Mouse (Mus musculus) intestine, embryonic 15.5 days (tissue): Measurements from ENCODE around the gene Eqtn. TPM values are rescaled to one million over a fixed set of nuclear protein-coding genes. Genes with fewer than 3 reads are reported as not detected.

Source experiments
- ATAC-seq: fragments of 200-750 bp; cut with Nextera tagmentation; 2 replicates; pipeline ENCODE4 v1.8.0; 2017; ENCODE audit warnings: moderate TSS enrichment, moderate library complexity
- H3K27ac ChIP-seq: fragments of 300-500 bp; sonication (generic); 2 replicates; pipeline ENCODE4 v1.5.1; 2015; ENCODE audit warnings: mild to moderate bottlenecking, inconsistent platforms
- H3K27me3 ChIP-seq: fragments of 300-500 bp; sonication (generic); replicated peaks from 2 replicates; pipeline ENCODE4 v1.6.1; 2015; ENCODE audit warnings: inconsistent platforms
- H3K36me3 ChIP-seq: fragments of 300-500 bp; sonication (generic); 2 replicates; pipeline ENCODE4 v1.6.1; 2015; ENCODE audit warnings: inconsistent platforms
- H3K4me1 ChIP-seq: fragments of 300-500 bp; sonication (generic); replicated peaks from 2 replicates; pipeline ENCODE4 v1.6.1; 2015; ENCODE audit warnings: inconsistent platforms
- H3K4me2 ChIP-seq: fragments of 300-500 bp; sonication (generic); replicated peaks from 2 replicates; pipeline ENCODE4 v1.6.1; 2015; ENCODE audit warnings: mild to moderate bottlenecking, inconsistent platforms
- H3K4me3 ChIP-seq: fragments of 300-500 bp; sonication (generic); replicated peaks from 2 replicates; pipeline ENCODE4 v1.5.1; 2015; ENCODE audit warnings: inconsistent platforms
- H3K9ac ChIP-seq: fragments of 300-500 bp; sonication (generic); 2 replicates; pipeline ENCODE4 v1.6.1; 2015; ENCODE audit warnings: inconsistent platforms
- H3K9me3 ChIP-seq: fragments of 300-500 bp; sonication (generic); 2 replicates; pipeline ENCODE4 v1.6.1; 2016; ENCODE audit warnings: inconsistent platforms
- WGBS: fragments of 180-500 bp; shearing (Covaris S2); methylation state at CpG from one replicate; pipeline ENCODE4 v1.1.7; 2015; 5-methylcytosine and 5-hydroxymethylcytosine counted together
- polyA plus RNA-seq: library from polyadenylated mRNA; unstranded; fragments of >200 nt; fragmentation: Nextera tagmentation; extraction: Ambion mirVana; gene quantifications from 2 replicates; pipeline ENCODE4 v1.2.1, GENCODE M21; 2015

Gene Eqtn
- not detected in 2 replicates for polyA plus RNA-seq

GRCm38 (mm10) chr4:94928743-94929142, at the start of gene Eqtn:
TSS of gene Eqtn (minus strand) at chr4:94928843.
- no peak within 1 kb of the TSS for H3K9ac ChIP-seq

GRCm38 (mm10) chr4:94973321-94973720, 44.7 kb upstream of the Eqtn start:
- Histone ChIP-seq H3K4me2 (no peak overlapping the region), H3K27ac (no peak overlapping the region), H3K4me1 (peaks cover 11% of the 10 kb centered on the region), H3K9ac (no peak overlapping the region), H3K27me3 (no peaks in the 10 kb centered on the region), H3K9me3 (no peaks in the 10 kb centered on the region), H3K36me3 (no peaks in the 10 kb centered on the region), H3K4me3 (no peak overlapping the region)
- no peak for ATAC-seq
- 90% methylated on average over 2 of the region's 2 CpGs for WGBS

More at GRCm38 (mm10) chr4:94928743-94929142, at the start of gene Eqtn:
- H3K27ac ChIP-seq: no peak within 1 kb of the TSS
- H3K9me3 ChIP-seq: no peaks in the 10 kb centered on the region
- H3K4me1 ChIP-seq: no peaks in the 10 kb centered on the region
- H3K4me2 ChIP-seq: no peak within 1 kb of the TSS
- H3K4me3 ChIP-seq: no peak within 1 kb of the TSS
- ATAC-seq: no peak
- no peaks in the 10 kb centered on the region for H3K36me3 ChIP-seq
- H3K27me3 ChIP-seq: no peaks in the 10 kb centered on the region

- 81% methylated on average over 3 of the region's 3 CpGs for WGBS
Observed at GRCm38 (mm10) chr4:94952773-94953172, 24.1 kb upstream of the Eqtn start.

DNA sequence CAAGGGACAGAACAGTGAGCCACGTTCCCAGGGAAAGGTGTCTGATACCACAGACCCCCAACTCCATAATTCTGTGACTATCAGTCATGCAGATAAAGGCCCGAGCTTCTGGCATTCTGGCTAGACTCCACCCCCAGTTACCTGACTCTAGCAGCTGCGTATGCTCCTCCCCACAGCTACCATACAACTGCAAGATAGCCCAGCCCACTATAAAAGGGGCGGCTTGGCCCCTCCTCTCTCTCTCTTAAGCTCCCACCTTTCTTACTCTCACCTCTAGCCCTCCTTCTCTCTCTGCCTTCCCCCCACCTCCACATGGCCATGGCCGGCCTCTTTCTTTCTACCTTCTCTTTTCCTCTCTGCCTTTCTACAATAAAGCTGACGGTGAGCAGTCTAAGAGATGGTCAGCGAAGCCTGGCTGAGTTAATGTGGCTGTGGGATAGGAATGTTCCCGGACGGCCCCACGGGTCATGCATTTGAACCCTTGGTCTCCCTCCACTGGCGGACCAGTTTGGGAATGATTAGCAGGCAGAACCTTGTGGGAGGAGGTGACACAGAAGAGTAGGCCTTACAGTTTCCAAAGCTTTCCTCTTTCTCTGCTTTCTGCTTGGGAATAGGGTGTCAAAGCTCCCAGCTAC, 12.7 kb upstream of the Eqtn start:
- no peak overlapping the region for H3K9ac ChIP-seq
- WGBS: 75% methylated on average over 11 of the region's 11 CpGs
- H3K27me3 ChIP-seq: no peaks in the 10 kb centered on the region
- no peak overlapping the region for H3K27ac ChIP-seq
- no peak overlapping the region for H3K4me3 ChIP-seq
- ATAC-seq: no peak
- no peak overlapping the region for H3K4me2 ChIP-seq
- no peaks in the 10 kb centered on the region for H3K9me3 ChIP-seq
- H3K36me3 ChIP-seq: 0 out of 2 replicates have a peak, but pooled peaks cover 9% of the 10 kb centered on the region
- no peaks in the 10 kb centered on the region for H3K4me1 ChIP-seq

More at GRCm38 (mm10) chr4:94952773-94953172, 24.1 kb upstream of the Eqtn start:
- Histone ChIP-seq H3K9me3 (no peaks in the 10 kb centered on the region), H3K9ac (no peak overlapping the region), H3K36me3 (peaks cover 16% of the 10 kb centered on the region; the same call in 1 of the 2 replicates), H3K4me3 (no peak overlapping the region), H3K27me3 (no peaks in the 10 kb centered on the region), H3K4me2 (no peak overlapping the region), H3K4me1 (no peaks in the 10 kb centered on the region), H3K27ac (no peak overlapping the region)
- ATAC-seq: no peak

- Histone ChIP-seq H3K9me3 (no peaks in the 10 kb centered on the region), H3K4me1 (no peaks in the 10 kb centered on the region), H3K27ac (no peak overlapping the region), H3K27me3 (no peaks in the 10 kb centered on the region), H3K4me2 (no peak overlapping the region), H3K9ac (no peak overlapping the region), H3K36me3 (no peaks in the 10 kb centered on the region), H3K4me3 (no peak overlapping the region)
- ATAC-seq: no peak
- 47% methylated on average over 3 of the region's 3 CpGs for WGBS
Observed at GRCm38 (mm10) chr4:94901780-94902179, 26.9 kb downstream of the Eqtn start.

DNA sequence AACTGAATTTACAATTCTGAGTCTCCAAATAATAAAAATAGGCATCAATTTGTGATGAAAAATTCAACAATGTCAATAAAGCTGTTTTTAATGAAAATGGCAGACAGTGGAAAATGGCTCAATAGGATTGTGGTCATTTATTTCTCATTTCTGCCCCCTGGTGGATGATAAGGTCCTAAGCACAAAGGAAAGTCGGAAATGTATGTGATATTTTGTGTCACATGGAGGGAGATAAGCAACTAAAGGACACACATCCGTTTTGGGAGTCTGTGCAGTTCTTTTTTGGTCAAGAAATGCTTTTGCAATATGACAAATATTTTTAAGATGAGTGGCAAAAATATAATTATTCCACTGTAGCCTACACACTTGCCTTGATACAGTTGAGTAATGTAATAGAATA, 27.9 kb downstream of the Eqtn start:
- H3K27me3 ChIP-seq: no peaks in the 10 kb centered on the region
- no peaks in the 10 kb centered on the region for H3K36me3 ChIP-seq
- 31% methylated on average over 2 of the region's 2 CpGs for WGBS
- H3K4me1 ChIP-seq: no peaks in the 10 kb centered on the region
- H3K9ac ChIP-seq: no peak overlapping the region
- no peak overlapping the region for H3K4me2 ChIP-seq
- ATAC-seq: no peak
- H3K9me3 ChIP-seq: no peaks in the 10 kb centered on the region
- H3K27ac ChIP-seq: no peak overlapping the region
- H3K4me3 ChIP-seq: no peak overlapping the region

Other genes starting within 250 kb of the Eqtn start
- gene Tek, start 189.6 kb downstream of the Eqtn start, polyA plus RNA-seq: 10.7 and 11.5 TPM in 2 replicates
- 23.4 and 25.0 TPM in 2 replicates for gene Mysm1, start 50.3 kb upstream of the Eqtn start, polyA plus RNA-seq
- gene Jun, start 123.4 kb upstream of the Eqtn start, polyA plus RNA-seq: 83.6 and 88.6 TPM in 2 replicates